Mouse (Mus musculus): Measurements from ENCODE around the gene Tbx19. TPM values are rescaled to one million over a fixed set of nuclear protein-coding genes. Genes with fewer than 3 reads are reported as not detected.

Tbx19 gene
- polyA plus RNA-seq, 1 experiment from 2014 or later = not detected

DNA sequence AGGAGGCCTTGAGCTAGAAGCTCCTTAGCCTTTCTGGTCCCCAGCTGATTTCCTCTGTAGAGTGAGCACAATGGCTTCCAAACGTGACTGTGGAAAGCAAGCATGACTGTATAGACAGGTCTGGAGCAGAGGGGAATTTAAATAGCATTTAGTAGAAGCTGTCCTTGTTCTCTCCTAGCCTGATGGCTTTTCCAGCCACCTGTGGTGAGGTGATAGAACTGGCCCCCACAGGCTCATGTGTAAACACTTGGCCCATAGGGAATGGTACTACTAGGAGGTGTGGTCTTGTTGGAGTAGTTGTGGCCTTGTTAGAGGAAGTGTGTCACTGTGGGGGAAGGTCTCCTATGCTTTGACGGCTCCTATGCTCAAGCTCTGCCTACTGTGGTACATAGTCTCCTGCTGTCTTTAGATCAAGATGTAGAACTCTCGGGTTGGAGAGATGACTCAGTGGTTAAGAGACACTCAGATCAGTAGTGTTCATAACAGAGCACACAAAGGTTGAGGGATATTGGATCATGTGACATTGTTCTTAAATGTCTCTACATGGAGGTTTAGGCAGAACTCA, 34.9 kb upstream of the Tbx19 start:
- 68% methylated on average over 3 of the region's 3 CpGs for WGBS
- Histone ChIP-seq H3K4me1 (ENCODE audit: control insufficient read depth, insufficient read depth, low read length) (peaks cover 11% of the 10 kb centered on the region), H3K9me3 (ENCODE audit: control insufficient read depth, low read depth, low read length) (no peaks in the 10 kb centered on the region), H3K36me3 (ENCODE audit: control insufficient read depth, insufficient read depth, low read length) (no peaks in the 10 kb centered on the region), H3K27ac (ENCODE audit: low read length) (no peak overlapping the region), H3K27me3 (ENCODE audit: control insufficient read depth, insufficient read depth, low read length) (no peaks in the 10 kb centered on the region), H3K4me3 (ENCODE audit: low read depth, low read length) (no peak overlapping the region), H3K4me2 (replicated peaks; ENCODE audit: low read depth, low read length) (no peak overlapping the region), H3K9ac (replicated peaks; ENCODE audit: low read depth, low read length) (no peak overlapping the region)
- no peak for ATAC-seq (ENCODE audit: insufficient number of reproducible peaks, insufficient read depth, low FRiP score, low read depth)

DNA sequence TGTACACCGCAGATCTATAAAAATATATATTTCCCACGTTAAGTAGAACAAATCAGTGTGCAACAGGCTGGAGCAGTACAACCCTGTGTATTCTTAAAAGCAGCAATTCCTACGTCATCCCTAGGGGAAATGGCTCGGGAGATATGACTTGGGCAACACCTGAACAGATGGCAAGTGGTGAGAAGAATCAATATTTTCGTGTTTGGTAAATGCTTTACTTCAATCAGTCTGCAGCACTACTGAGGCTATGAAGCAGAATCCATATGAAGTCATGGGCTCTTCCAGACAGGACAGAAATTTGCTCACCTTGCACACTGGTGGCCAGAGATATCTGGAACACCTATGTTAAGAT, 34.1 kb upstream of the Tbx19 start:
- peak overlapping the region; percentile 61 for H3K4me2 ChIP-seq (replicated peaks; ENCODE audit: low read depth, low read length)
- no peaks in the 10 kb centered on the region for H3K36me3 ChIP-seq (ENCODE audit: control insufficient read depth, insufficient read depth, low read length)
- ATAC-seq (ENCODE audit: insufficient number of reproducible peaks, insufficient read depth, low FRiP score, low read depth) = 0 out of 2 replicates have a peak, but pooled peaks have one; percentile 24
- no peak overlapping the region for H3K9ac ChIP-seq (replicated peaks; ENCODE audit: low read depth, low read length)
- H3K4me1 ChIP-seq (ENCODE audit: control insufficient read depth, insufficient read depth, low read length) = peaks cover 11% of the 10 kb centered on the region
- H3K27me3 ChIP-seq (ENCODE audit: control insufficient read depth, insufficient read depth, low read length) = no peaks in the 10 kb centered on the region
- H3K9me3 ChIP-seq (ENCODE audit: control insufficient read depth, low read depth, low read length) = no peaks in the 10 kb centered on the region
- WGBS = 5% methylated on average over 5 of the region's 5 CpGs
- H3K4me3 ChIP-seq (ENCODE audit: low read depth, low read length) = peak overlapping the region; percentile 62
- H3K27ac ChIP-seq (ENCODE audit: low read length) = peak overlapping the region; percentile 35; the same call in 1 of the 2 replicates

DNA sequence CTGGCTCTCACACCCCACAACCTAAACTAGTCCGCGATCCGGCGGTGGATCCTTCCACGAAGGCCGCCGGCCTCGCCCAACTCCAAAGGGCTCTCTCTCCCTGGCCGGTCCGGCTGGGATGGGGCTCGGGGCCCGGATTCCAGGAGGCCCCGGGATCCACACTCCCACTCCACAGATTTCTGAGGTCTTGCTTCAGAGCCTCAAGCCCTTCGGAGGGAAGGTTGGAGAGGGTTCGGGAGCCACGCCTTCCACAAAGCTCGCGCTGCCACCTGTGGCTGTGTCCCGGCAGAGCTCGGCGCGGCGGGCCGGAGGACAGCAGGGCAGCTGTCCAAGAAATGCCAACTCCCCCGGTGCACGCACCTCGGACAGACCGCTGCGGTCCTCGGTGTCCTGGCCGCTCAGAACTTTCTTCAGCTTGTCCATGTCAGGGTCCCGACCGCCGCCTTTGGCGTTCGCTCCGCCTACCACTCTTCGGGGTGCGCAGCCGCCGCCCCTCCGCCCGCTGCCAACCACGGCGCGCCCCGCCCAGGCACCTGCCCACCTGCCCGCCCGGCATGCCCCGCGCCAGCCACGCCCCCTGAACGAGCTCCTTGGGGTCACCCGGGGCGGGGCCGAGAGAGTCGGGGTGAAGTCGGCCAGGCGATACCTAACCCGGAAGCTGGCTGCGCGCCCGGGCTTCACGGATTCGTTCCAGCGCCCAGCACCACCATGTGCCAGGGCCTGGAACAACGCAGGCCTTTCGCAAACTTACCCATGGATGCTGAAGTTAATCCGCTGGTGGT, 33.5 kb upstream of the Tbx19 start, which contains the start of gene Sft2d2:
Sft2d2 (minus strand) TSS at position 559 of the 782 bp plus-strand sequence.
- H3K4me2 ChIP-seq (replicated peaks; ENCODE audit: low read depth, low read length) = peak within 1 kb of the TSS; percentile 61
- under 1% methylated on average over 69 of the region's 69 CpGs for WGBS
- peaks cover 11% of the 10 kb centered on the region for H3K4me1 ChIP-seq (ENCODE audit: control insufficient read depth, insufficient read depth, low read length)
- ATAC-seq (ENCODE audit: insufficient number of reproducible peaks, insufficient read depth, low FRiP score, low read depth) = peak; percentile 90
- peak within 1 kb of the TSS; percentile 45 for H3K9ac ChIP-seq (replicated peaks; ENCODE audit: low read depth, low read length)
- H3K36me3 ChIP-seq (ENCODE audit: control insufficient read depth, insufficient read depth, low read length) = no peaks in the 10 kb centered on the region
- peak within 1 kb of the TSS; percentile 79 for H3K27ac ChIP-seq (ENCODE audit: low read length)
- H3K27me3 ChIP-seq (ENCODE audit: control insufficient read depth, insufficient read depth, low read length) = no peaks in the 10 kb centered on the region
- peak within 1 kb of the TSS; percentile 62 for H3K4me3 ChIP-seq (ENCODE audit: low read depth, low read length)
- H3K9me3 ChIP-seq (ENCODE audit: control insufficient read depth, low read depth, low read length) = no peaks in the 10 kb centered on the region

DNA sequence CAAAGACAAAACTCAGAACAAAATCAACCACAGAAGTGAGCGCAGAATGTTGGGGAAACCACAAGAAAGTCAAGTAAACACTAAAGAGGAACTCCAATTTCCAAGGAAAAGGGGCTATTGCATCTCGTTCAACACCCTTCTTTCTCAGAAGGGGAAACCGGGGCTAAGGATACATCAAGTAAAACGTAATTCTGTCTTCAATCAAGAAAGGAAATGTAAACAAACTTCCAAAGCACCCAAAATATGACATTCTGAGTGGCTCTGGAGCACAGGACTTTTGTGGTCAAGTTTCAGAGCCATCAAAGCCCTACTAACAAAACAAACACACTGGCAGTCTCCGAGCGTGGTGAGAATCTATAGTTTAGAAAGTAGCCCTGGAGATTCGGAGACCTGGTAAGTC, 32.9 kb upstream of the Tbx19 start:
- Histone ChIP-seq H3K9ac (replicated peaks; ENCODE audit: low read depth, low read length) (peak overlapping the region; percentile 45), H3K4me2 (replicated peaks; ENCODE audit: low read depth, low read length) (peak overlapping the region; percentile 61), H3K27ac (ENCODE audit: low read length) (peak overlapping the region; percentile 79), H3K4me3 (ENCODE audit: low read depth, low read length) (peak overlapping the region; percentile 62), H3K9me3 (ENCODE audit: control insufficient read depth, low read depth, low read length) (no peaks in the 10 kb centered on the region), H3K36me3 (ENCODE audit: control insufficient read depth, insufficient read depth, low read length) (no peaks in the 10 kb centered on the region), H3K27me3 (ENCODE audit: control insufficient read depth, insufficient read depth, low read length) (no peaks in the 10 kb centered on the region), H3K4me1 (ENCODE audit: control insufficient read depth, insufficient read depth, low read length) (peaks cover 14% of the 10 kb centered on the region)
- no peak for ATAC-seq (ENCODE audit: insufficient number of reproducible peaks, insufficient read depth, low FRiP score, low read depth)
- 10% methylated on average over 7 of the region's 7 CpGs for WGBS

DNA sequence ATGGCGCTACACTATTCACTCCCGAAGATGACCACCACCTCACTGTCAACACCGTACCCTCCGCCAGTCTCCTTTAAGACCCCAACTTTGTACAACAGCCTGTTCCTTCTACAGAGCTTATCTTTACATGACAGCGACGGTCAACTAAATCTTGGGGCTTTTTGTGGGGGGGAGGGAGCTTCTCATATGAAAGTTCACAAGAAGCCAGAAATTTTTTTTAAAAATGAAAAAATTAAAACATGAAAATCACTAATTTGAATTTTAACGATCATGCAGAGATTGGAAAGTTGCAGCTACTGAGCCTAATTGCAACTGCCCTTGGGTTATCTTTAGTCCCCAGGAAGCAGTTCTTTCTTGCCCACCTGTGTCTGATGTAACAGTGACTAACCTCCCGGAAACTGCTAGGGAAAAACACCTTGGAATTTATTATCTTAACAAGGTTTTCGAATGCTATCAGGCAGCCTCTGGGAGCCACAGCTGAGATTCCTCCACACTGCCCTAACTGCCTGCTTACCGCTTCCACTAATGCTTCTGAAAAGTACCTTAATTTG, 32.2 kb upstream of the Tbx19 start:
- H3K9ac ChIP-seq (replicated peaks; ENCODE audit: low read depth, low read length) = no peak overlapping the region
- peaks cover 14% of the 10 kb centered on the region for H3K4me1 ChIP-seq (ENCODE audit: control insufficient read depth, insufficient read depth, low read length)
- 45% methylated on average over 10 of the region's 10 CpGs for WGBS
- H3K4me3 ChIP-seq (ENCODE audit: low read depth, low read length) = peak overlapping the region; percentile 62; the same call in 1 of the 2 replicates
- H3K9me3 ChIP-seq (ENCODE audit: control insufficient read depth, low read depth, low read length) = no peaks in the 10 kb centered on the region
- H3K27ac ChIP-seq (ENCODE audit: low read length) = no peak overlapping the region
- H3K4me2 ChIP-seq (replicated peaks; ENCODE audit: low read depth, low read length) = peak overlapping the region; percentile 61
- H3K36me3 ChIP-seq (ENCODE audit: control insufficient read depth, insufficient read depth, low read length) = no peaks in the 10 kb centered on the region
- no peaks in the 10 kb centered on the region for H3K27me3 ChIP-seq (ENCODE audit: control insufficient read depth, insufficient read depth, low read length)
- no peak for ATAC-seq (ENCODE audit: insufficient number of reproducible peaks, insufficient read depth, low FRiP score, low read depth)

DNA sequence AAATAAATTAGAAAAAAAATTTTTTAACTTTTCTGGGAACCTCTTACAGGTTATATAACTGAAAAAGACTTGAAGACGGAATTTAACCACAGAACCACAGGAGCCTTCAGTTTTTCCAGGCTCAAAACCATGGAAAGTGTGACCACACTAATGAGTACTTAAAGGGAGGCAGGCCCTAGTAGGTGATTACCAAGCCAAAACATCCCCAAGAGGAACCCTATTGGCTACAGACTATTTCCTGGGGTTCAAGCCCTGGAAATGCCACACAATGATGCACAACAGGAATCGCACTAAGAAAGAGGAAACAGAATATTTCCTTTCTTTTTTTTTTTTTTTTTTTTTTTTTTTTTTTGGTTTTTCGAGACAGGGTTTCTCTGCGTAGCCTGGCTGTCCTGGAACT, 31.5 kb upstream of the Tbx19 start:
- Histone ChIP-seq H3K4me2 (replicated peaks; ENCODE audit: low read depth, low read length) (no peak overlapping the region), H3K36me3 (ENCODE audit: control insufficient read depth, insufficient read depth, low read length) (no peaks in the 10 kb centered on the region), H3K4me3 (ENCODE audit: low read depth, low read length) (no peak overlapping the region), H3K27ac (ENCODE audit: low read length) (no peak overlapping the region), H3K9me3 (ENCODE audit: control insufficient read depth, low read depth, low read length) (no peaks in the 10 kb centered on the region), H3K4me1 (ENCODE audit: control insufficient read depth, insufficient read depth, low read length) (peaks cover 14% of the 10 kb centered on the region), H3K9ac (replicated peaks; ENCODE audit: low read depth, low read length) (no peak overlapping the region), H3K27me3 (ENCODE audit: control insufficient read depth, insufficient read depth, low read length) (no peaks in the 10 kb centered on the region)
- 72% methylated on average over 4 of the region's 4 CpGs for WGBS
- ATAC-seq (ENCODE audit: insufficient number of reproducible peaks, insufficient read depth, low FRiP score, low read depth) = no peak

DNA sequence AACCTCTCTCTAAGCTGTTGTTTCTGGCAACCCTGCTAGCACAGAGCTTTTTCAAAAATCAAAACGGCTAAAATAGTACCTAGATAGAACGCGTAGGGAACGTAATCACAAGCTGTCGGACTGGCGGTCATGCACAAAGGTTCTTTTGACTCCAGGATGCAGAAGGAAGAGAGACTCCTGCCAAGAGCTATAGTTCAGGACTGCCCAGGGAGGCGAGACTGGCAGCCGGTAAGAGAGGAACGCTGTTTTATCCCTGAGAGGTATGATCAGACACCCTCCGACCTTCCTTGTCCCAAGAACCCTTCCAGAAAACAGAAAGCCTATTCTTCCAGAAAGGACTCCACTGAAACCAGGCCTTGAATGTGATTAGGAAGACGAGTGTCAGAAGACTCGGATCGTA, 31.0 kb upstream of the Tbx19 start:
- H3K4me3 ChIP-seq (ENCODE audit: low read depth, low read length) = no peak overlapping the region
- H3K9me3 ChIP-seq (ENCODE audit: control insufficient read depth, low read depth, low read length) = no peaks in the 10 kb centered on the region
- ATAC-seq (ENCODE audit: insufficient number of reproducible peaks, insufficient read depth, low FRiP score, low read depth) = no peak
- H3K36me3 ChIP-seq (ENCODE audit: control insufficient read depth, insufficient read depth, low read length) = no peaks in the 10 kb centered on the region
- peaks cover 14% of the 10 kb centered on the region for H3K4me1 ChIP-seq (ENCODE audit: control insufficient read depth, insufficient read depth, low read length)
- H3K4me2 ChIP-seq (replicated peaks; ENCODE audit: low read depth, low read length) = 0 out of 2 replicates have a peak overlapping the region, but pooled peaks have one; percentile 1
- H3K27me3 ChIP-seq (ENCODE audit: control insufficient read depth, insufficient read depth, low read length) = no peaks in the 10 kb centered on the region
- no peak overlapping the region for H3K9ac ChIP-seq (replicated peaks; ENCODE audit: low read depth, low read length)
- H3K27ac ChIP-seq (ENCODE audit: low read length) = no peak overlapping the region
- 79% methylated on average over 13 of the region's 13 CpGs for WGBS

DNA sequence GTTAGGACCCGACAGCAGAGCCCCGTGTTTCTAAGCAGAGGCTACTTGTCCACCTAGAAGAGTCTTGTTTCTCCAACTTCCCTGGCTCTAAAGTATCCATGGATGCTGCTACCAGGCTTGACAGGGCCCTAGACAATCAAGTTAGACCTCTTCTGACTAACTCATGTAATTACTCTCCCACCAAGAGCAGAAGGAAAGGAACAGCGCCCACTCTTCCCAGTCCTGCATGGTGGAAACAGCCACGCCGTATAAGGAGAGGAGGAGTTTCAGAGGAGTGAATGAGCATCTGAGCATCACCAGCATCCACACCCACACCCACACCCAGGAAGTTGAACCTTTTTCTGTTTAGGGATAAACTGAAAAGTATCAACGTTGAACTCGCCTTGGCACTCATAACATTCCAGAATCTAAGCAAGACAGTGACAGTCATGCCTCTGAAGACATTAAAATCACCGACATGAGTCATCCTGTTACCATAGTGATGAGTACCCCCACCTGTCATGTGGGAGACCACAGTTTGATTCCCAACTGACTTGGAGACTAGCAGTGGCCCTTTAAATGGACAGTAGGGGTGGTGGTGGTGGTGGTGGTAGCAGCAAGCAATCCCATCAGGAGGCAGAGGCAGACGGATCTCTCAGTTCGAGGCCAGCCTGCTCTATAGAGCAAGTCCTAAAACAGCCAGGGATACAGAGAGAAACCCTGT, 30.1 kb upstream of the Tbx19 start:
- no peak for ATAC-seq (ENCODE audit: insufficient number of reproducible peaks, insufficient read depth, low FRiP score, low read depth)
- no peaks in the 10 kb centered on the region for H3K27me3 ChIP-seq (ENCODE audit: control insufficient read depth, insufficient read depth, low read length)

More for the DNA sequence above, 30.1 kb upstream of the Tbx19 start:
- Histone ChIP-seq H3K4me3 (ENCODE audit: low read depth, low read length) (no peak overlapping the region), H3K9me3 (ENCODE audit: control insufficient read depth, low read depth, low read length) (no peaks in the 10 kb centered on the region), H3K4me2 (replicated peaks; ENCODE audit: low read depth, low read length) (no peak overlapping the region), H3K36me3 (ENCODE audit: control insufficient read depth, insufficient read depth, low read length) (no peaks in the 10 kb centered on the region), H3K9ac (replicated peaks; ENCODE audit: low read depth, low read length) (no peak overlapping the region), H3K27ac (ENCODE audit: low read length) (no peak overlapping the region), H3K4me1 (ENCODE audit: control insufficient read depth, insufficient read depth, low read length) (peaks cover 14% of the 10 kb centered on the region)
- 91% methylated on average over 10 of the region's 10 CpGs for WGBS

Data from stomach, embryonic 14.5 days (tissue).